Mouse (Mus musculus): Measurements from ENCODE around the gene Grik3. TPM values are rescaled to one million over a fixed set of nuclear protein-coding genes. Genes with fewer than 3 reads are reported as not detected.

Gene Grik3
- total RNA-seq, 1 experiment = 9.8 TPM

DNA sequence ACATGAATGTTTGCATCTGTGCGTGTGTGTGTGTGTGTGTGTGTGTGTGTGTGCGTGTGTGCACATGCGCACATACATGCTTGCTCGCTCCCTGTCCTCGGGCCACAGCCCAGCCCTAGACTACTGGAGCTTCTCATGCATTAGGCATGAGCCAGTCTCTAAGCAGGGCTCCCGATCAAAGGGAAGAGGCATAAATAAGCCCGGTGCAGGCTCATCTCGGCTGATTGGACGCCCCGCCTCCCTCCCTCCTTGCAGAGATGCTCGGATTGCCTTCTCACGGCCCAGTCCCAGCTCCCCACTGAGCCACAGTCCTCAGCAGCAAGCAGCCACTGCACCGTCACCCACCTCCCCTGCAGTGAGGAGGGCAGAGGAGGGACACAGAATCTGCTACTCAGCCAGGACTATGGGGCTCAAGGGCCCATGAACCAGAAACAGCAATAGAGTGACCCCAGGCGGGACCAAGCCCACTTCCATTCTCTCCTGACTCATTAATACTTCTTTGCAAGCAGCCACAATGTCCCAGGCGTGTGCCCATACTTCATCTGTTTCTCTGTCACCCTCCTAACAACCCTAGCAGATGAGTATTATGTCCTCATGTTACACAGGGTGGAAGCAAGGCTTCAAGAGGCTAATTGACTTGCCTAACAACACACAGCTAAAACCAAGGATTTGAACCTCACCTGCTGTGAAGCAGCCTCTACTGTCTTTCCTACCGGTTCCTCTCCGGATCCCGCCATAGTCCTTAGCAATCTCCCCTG, 205.9 kb downstream of the Grik3 start:
- no peaks in the 10 kb centered on the region for H3K9me3 ChIP-seq (ENCODE audit: control insufficient read depth, insufficient read depth, low read depth, low read length)
- in situ Hi-C loops (cut with MboI; ENCODE audit: low sequenced_read_pairs in 2 of 2, unreplicated experiment in 2 of 2) = no loop called here
- no peak for DNase-seq (ENCODE audit: low read depth, low spot score)
- no peak overlapping the region for H3K27ac ChIP-seq (ENCODE audit: insufficient read depth, low read depth, low read length, poor library complexity, severe bottlenecking)
- TF ChIP-seq HCFC1 (IDR thresholded peaks at IDR 0.05; ENCODE audit: borderline replicate concordance, insufficient read depth, low read length) (no peak), CHD2 (IDR thresholded peaks at IDR 0.05; ENCODE audit: low read depth, low read length) (no peak), ZNF384 (IDR thresholded peaks at IDR 0.05; ENCODE audit: low read depth, low read length) (no peak), ZC3H11A (IDR thresholded peaks at IDR 0.05; ENCODE audit: borderline replicate concordance, low read depth, low read length) (no peak), MAFK (IDR thresholded peaks at IDR 0.05; ENCODE audit: insufficient read depth, low read depth, low read length) (no peak)
- H3K4me1 ChIP-seq (ENCODE audit: control insufficient read depth in 2 of 2, insufficient read depth in 2 of 2, low read length in 2 of 2, poor library complexity in 1 of 2) = peaks cover 0 to 10% of the 10 kb centered on the region in 2 experiments; a peak in 1 of 4 replicates
- H3K36me3 ChIP-seq (ENCODE audit: control insufficient read depth, insufficient read depth, low read length, poor library complexity, severe bottlenecking) = peaks cover 7% of the 10 kb centered on the region
- H3K9ac ChIP-seq (ENCODE audit: insufficient read depth, low read depth, low read length, poor library complexity, severe bottlenecking) = no peak overlapping the region
- H3K4me3 ChIP-seq (ENCODE audit: insufficient read depth in 1 of 2, low read depth in 1 of 2, low read length in 2 of 2, poor library complexity in 1 of 2, severe bottlenecking in 1 of 2) = no peak overlapping the region

DNA sequence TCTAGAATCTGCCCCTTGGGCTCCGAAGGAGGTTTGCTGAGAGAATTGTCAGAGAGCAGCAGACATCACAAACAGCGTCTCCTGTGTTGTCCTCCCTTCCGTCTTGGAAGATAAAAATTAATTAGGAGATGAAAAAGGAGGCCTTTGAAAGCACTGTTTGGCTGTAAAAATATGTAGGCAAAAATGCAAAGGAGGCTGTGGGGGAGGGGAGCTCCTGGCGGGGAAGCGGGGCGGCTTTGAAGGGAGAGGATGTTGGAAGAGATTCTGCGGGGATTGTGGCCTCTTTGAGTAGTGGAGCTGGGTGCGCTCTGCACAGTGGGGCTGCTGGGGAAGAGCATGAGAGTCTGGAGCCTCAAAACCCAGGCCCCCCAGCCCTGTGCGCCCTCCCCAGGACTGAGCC, 207.1 kb downstream of the Grik3 start:
- no peak overlapping the region for H3K4me3 ChIP-seq (ENCODE audit: insufficient read depth in 1 of 2, low read depth in 1 of 2, low read length in 2 of 2, poor library complexity in 1 of 2, severe bottlenecking in 1 of 2)
- H3K36me3 ChIP-seq (ENCODE audit: control insufficient read depth, insufficient read depth, low read length, poor library complexity, severe bottlenecking) = peaks cover 3% of the 10 kb centered on the region
- in situ Hi-C loops (cut with MboI; ENCODE audit: low sequenced_read_pairs in 2 of 2, unreplicated experiment in 2 of 2) = no loop called here
- H3K9ac ChIP-seq (ENCODE audit: insufficient read depth, low read depth, low read length, poor library complexity, severe bottlenecking) = no peak overlapping the region
- TF ChIP-seq CHD2 (IDR thresholded peaks at IDR 0.05; ENCODE audit: low read depth, low read length) = no peak
- TF ChIP-seq MAFK (IDR thresholded peaks at IDR 0.05; ENCODE audit: insufficient read depth, low read depth, low read length) = no peak
- no peak for TF ChIP-seq ZNF384 (IDR thresholded peaks at IDR 0.05; ENCODE audit: low read depth, low read length)
- TF ChIP-seq HCFC1 (IDR thresholded peaks at IDR 0.05; ENCODE audit: borderline replicate concordance, insufficient read depth, low read length) = no peak
- TF ChIP-seq ZC3H11A (IDR thresholded peaks at IDR 0.05; ENCODE audit: borderline replicate concordance, low read depth, low read length) = no peak
- peaks cover under 1 to 16% of the 10 kb centered on the region in 2 experiments; a peak in 1 of 4 replicates for H3K4me1 ChIP-seq (ENCODE audit: control insufficient read depth in 2 of 2, insufficient read depth in 2 of 2, low read length in 2 of 2, poor library complexity in 1 of 2)
- no peak overlapping the region for H3K27ac ChIP-seq (ENCODE audit: insufficient read depth, low read depth, low read length, poor library complexity, severe bottlenecking)
- H3K9me3 ChIP-seq (ENCODE audit: control insufficient read depth, insufficient read depth, low read depth, low read length) = no peaks in the 10 kb centered on the region
- no peak for DNase-seq (ENCODE audit: low read depth, low spot score)

DNA sequence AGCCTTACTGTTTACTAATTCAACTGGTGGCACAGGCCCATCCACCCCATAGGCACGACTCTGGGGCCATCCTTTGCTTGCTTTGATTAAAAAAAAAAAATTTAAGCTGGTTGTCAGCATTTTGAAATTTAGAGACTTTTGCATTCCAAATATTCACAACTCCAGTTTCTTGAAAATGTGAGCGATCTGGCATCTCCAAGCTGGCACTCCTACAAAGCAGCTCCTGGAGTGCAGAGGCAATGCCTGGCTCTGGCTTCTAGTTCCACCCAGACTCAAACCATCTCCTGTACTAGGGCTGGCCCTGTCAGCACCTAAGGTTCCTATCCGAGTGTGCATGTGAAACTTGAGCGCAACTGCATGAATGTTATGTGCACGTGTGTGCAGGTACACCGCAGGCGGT, 208.6 kb downstream of the Grik3 start:
- Histone ChIP-seq H3K9ac (ENCODE audit: insufficient read depth, low read depth, low read length, poor library complexity, severe bottlenecking) (no peak overlapping the region), H3K4me3 (ENCODE audit: insufficient read depth in 1 of 2, low read depth in 1 of 2, low read length in 2 of 2, poor library complexity in 1 of 2, severe bottlenecking in 1 of 2) (no peak overlapping the region), H3K36me3 (ENCODE audit: control insufficient read depth, insufficient read depth, low read length, poor library complexity, severe bottlenecking) (no peaks in the 10 kb centered on the region; the same call in none of the 2 replicates), H3K9me3 (ENCODE audit: control insufficient read depth, insufficient read depth, low read depth, low read length) (no peaks in the 10 kb centered on the region), H3K27ac (ENCODE audit: insufficient read depth, low read depth, low read length, poor library complexity, severe bottlenecking) (no peak overlapping the region), H3K4me1 (ENCODE audit: control insufficient read depth in 2 of 2, insufficient read depth in 2 of 2, low read length in 2 of 2, poor library complexity in 1 of 2) (peaks cover 2 to 17% of the 10 kb centered on the region in 2 experiments; a peak in 1 of 4 replicates)
- in situ Hi-C loops (cut with MboI; ENCODE audit: low sequenced_read_pairs in 2 of 2, unreplicated experiment in 2 of 2) = no loop called here
- DNase-seq (ENCODE audit: low read depth, low spot score) = no peak
- TF ChIP-seq ZC3H11A (IDR thresholded peaks at IDR 0.05; ENCODE audit: borderline replicate concordance, low read depth, low read length) = no peak

DNA sequence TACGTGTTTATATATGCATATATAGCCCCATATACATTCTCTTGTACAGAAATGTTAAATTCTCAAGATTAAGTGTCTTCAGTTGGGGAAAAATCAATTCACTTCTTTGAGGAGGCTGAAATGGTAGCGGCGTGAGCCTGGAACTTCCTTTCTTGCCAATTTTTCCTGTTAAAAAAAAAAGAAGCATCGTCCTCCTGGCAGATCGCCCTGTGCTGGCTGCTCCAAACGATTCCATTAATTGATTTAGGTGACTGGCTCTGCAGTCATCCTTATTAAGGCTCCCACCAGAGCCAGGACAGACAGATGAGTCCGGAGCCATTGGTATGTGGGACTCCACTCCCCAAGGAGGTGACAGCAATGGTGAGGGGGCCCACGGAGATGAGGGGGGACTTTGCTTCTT, 209.8 kb downstream of the Grik3 start:
- H3K4me1 ChIP-seq (ENCODE audit: control insufficient read depth in 2 of 2, insufficient read depth in 2 of 2, low read length in 2 of 2, poor library complexity in 1 of 2) = peaks cover 2 to 21% of the 10 kb centered on the region in 2 experiments; a peak in 1 of 4 replicates
- no peak overlapping the region for H3K4me3 ChIP-seq (ENCODE audit: insufficient read depth in 1 of 2, low read depth in 1 of 2, low read length in 2 of 2, poor library complexity in 1 of 2, severe bottlenecking in 1 of 2)
- H3K9me3 ChIP-seq (ENCODE audit: control insufficient read depth, insufficient read depth, low read depth, low read length) = no peaks in the 10 kb centered on the region
- no peak for TF ChIP-seq MAFK (IDR thresholded peaks at IDR 0.05; ENCODE audit: insufficient read depth, low read depth, low read length)
- TF ChIP-seq ZC3H11A (IDR thresholded peaks at IDR 0.05; ENCODE audit: borderline replicate concordance, low read depth, low read length) = no peak
- no peak for TF ChIP-seq CHD2 (IDR thresholded peaks at IDR 0.05; ENCODE audit: low read depth, low read length)
- TF ChIP-seq HCFC1 (IDR thresholded peaks at IDR 0.05; ENCODE audit: borderline replicate concordance, insufficient read depth, low read length) = no peak
- TF ChIP-seq ZNF384 (IDR thresholded peaks at IDR 0.05; ENCODE audit: low read depth, low read length) = no peak
- in situ Hi-C loops (cut with MboI; ENCODE audit: low sequenced_read_pairs in 2 of 2, unreplicated experiment in 2 of 2) = no loop called here
- no peak overlapping the region for H3K27ac ChIP-seq (ENCODE audit: insufficient read depth, low read depth, low read length, poor library complexity, severe bottlenecking)
- H3K9ac ChIP-seq (ENCODE audit: insufficient read depth, low read depth, low read length, poor library complexity, severe bottlenecking) = no peak overlapping the region
- DNase-seq (ENCODE audit: low read depth, low spot score) = no peak
- H3K36me3 ChIP-seq (ENCODE audit: control insufficient read depth, insufficient read depth, low read length, poor library complexity, severe bottlenecking) = peaks cover 11% of the 10 kb centered on the region
